Mouse (Mus musculus): ENCODE data around the gene Akr1c12. TPM values are rescaled to one million over a fixed set of nuclear protein-coding genes. Genes with fewer than 3 reads are reported as not detected.
"Not testable (repeated sequence)": the region's sequence is repeated elsewhere in the genome, so short reads cannot be mapped to it uniquely, and the experiment has no call there.

Gene Akr1c12
- total RNA-seq (2022) = not detected

DNA sequence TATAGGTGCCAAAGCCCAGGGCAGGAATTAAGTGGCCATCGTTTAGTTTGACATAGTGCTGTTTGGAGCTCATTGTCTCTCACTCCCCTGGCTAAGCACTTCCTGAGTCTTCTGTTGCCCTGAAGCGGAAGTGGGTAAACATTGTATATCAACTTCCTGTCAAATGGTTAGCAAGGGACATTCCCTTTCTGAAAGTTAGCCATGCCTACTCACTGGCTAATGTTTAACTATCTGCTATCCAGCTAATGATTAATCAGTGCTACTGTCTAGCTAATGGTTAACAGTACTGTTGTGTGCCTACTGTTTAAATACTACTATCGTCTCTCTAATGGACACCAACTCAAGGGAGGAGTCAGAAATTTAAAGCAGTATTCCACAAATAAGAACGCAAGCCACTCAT is at the start of gene Akr1c12:
Gene Akr1c12, minus strand, starts transcription at position 150 of the 400 bp plus-strand sequence.
- no peak for DNase-seq (ENCODE audit: low spot score in 2 of 2)

DNA sequence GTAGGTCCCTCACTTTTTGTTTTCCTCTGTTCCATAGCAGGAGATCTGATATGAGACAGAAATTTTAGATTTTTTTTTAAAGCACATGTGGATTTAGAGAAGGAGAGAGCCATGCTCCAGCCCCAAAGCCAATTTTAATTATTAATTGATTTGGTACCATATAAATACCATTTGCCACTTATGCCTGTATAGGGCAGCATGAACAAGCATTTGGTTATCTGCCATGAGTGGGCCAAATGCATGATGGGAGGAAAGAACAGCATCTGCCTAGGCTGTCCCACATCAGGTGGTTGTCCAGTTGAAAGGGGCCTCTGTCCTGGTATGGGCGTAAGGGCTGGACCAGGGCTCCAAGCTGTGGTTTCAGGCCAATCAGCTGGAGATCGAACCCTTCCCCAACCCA is 39.5 kb upstream of the Akr1c12 start:
- DNase-seq (ENCODE audit: low spot score in 2 of 2) = no peak

DNA sequence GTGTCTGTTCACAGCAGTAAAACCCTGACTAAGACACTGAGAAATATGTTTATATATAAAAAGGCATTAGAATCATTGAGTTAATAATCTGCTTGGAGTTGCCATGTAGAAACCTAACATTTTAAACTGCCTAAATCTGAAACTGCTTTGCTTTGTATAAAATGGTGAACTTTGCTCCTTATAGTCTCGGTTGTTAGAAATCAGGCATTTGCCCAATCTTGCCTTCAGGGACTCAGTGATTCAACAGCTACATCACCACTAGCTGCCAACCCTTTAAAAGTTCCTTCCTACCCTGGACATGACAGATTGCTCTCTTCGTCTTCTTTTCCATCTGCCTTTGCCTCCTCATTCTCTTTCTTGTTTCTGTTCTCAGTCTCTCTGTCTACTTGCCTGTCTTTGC is 34.7 kb upstream of the Akr1c12 start:
- no peak for DNase-seq (ENCODE audit: low spot score in 2 of 2)

DNA sequence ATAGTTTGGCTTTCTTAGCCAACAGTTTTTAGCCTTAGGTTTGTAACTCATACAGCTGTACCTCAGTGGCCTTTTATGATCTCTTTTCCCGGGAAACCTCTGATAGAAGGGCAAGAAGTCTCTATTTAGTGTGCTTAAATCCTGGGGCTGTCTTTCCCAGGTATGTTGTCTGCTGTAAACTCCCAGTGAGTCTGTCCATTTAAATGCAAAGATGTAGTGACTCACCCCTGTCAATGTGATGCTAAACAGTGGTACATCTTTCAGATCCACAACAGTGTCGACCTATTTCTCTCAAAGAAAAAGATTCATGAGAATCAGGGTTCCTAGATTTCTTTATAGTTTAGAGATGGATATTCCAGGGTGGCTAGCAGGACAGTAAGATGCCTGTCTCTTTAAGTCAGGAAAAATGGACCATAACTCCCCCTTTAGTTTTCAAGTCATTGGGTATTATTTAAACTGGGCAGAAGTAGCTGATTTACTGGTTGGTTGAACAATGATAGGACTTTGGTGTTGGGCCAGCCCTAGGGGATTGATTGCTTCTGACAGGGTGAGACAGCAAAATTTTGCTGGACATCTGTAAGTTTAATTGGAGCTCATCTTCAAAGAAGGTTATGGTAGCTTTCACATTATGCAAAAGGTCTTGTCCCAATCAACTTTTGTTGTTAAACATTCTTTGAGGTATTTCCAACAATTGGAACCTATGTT is 25.8 kb upstream of the Akr1c12 start:
- DNase-seq (ENCODE audit: low spot score in 2 of 2) = no peak

DNA sequence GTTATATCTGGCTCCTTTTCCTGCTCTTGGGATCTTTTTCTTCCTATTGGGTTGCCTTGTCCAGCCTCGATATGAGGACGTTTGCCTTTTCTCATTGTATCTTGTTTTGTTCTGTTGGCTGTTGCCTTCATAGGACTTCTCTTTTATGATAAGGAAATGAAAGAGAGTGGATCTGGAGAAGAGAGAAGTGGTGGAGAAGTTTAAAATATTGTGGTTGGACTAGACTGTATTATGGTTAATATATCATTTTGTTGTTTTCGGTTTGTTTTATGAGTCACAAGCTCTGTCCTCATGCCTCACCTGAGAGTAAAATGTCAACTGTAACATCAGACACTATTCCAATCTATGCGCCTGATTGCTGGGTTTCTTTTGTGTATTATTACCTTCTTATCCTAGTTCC is 17.8 kb upstream of the Akr1c12 start:
- DNase-seq (ENCODE audit: low spot score in 2 of 2) = no peak

DNA sequence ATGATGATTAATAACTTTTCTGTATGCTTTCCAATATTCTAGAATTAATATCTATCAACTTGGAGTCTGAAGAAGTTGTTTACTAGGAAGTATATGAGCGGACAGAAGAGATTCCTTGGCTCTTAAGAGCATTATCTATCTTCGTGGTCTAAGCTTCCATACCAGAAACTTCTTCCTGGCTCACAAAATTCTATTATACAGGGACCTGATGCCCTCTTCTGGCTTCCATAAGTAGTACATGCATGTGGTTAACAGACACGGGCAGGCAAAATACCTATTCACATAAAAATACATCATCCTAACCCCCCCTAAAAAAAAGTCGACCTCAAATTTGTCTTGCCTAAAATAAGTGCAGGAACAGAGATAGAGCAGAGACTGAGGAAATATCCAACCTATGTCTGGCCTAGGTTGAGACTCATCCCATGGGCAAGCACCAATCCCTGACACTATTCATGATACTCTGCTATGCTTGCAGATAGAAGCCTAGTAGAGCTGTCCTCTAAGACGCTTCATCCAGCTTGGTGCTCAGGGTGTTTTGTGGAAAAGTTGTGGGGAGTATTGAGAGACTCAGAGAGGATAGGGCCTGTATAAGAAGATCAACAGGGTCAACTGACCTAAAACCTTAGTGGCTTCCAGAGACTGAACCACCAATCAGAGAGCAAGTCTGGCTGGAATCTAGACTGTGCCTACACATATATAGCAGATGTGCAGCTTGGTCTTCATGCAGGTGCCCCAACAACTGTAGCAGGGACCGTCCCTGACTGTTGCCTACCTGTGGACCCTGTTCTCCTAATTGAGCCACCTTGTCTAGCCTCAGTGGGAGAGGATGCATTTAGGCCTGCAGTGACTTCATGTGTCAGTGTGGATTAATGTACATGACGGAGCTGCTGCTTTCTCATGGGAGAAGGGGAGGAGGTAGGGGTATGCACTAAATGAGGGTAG is 2.5 kb upstream of the Akr1c12 start:
- peak in 1 of 2 experiments; percentile 28 for DNase-seq (ENCODE audit: low spot score in 2 of 2)

DNA sequence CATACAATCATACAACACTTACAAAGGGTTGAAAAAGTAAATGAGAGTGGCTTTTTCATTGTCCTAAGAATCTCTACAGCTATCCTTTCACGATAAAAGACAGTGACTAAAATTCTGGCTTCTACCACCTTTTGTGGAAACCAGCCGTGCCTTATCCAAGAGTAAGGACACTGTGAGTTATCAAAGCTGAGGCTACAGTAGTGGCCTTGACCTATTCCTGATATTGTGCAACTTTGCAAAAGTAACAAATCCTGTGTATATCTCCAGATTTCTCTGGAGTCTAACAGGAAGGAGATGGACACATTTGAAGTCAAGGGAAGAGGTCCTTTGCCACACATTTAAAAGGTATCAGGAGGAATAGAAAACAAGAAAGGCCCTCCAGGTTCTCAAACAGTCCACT is 1.7 kb downstream of the Akr1c12 start:
- DNase-seq (ENCODE audit: low spot score in 2 of 2) = no peak

DNA sequence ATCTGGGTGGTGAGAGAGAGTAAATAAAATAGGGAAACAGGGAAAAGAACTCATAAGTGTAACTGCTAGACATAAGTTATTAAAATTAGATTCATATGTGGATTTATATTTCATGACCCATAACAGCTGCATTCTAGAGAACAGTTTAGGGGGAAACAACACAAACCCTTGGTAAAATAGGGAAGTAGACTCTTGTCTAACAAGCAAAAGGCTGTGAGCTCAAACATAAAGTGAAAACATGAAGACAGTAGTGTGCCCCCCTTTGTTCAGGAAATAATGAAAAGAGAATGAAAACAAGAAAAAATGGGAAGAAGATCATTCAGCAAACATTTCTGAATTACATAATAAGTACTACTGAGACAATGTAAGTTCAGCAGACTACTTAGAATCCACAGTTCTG is 8.4 kb downstream of the Akr1c12 start:
- no peak for DNase-seq (ENCODE audit: low spot score in 2 of 2)

DNA sequence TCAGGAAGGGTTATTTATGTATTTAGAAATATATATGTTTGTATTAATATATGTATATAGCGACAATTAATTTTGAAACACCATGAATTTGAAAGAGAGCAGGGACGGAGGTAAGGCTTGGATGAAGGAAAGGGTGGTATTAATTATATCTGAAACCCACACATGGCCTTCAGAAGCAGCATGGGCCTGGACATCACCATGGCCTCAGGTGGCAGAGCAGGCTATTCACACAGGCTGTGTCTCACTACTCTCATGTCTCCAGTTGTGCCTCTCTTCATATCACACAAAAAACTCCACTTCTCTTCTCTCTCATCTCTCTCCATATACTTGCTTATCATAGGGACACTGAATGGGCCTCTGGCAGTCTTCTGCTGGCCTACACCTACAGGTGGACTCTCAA is 13.8 kb downstream of the Akr1c12 start:
- not testable (repeated sequence) for DNase-seq (ENCODE audit: low spot score in 2 of 2)

DNA sequence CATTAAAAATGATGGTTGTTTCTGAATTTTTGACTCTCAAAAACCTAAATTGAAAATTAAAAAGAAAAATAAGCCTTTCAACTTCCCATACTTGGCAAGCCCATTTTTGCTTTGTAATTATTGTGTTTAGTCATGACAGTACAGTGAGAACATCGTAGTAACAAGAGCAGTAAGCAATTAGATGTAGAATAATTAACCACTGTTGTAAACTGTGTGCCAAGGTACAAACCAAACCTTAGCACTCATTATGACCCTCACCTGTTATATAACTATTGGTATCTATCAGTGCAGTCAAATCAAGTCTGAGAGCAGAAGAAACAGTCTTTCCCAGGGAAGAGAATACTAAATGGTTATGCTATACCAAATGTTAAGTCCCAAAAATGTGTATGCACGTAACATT is 14.2 kb downstream of the Akr1c12 start:
- no peak for DNase-seq (ENCODE audit: low spot score in 2 of 2)

DNA sequence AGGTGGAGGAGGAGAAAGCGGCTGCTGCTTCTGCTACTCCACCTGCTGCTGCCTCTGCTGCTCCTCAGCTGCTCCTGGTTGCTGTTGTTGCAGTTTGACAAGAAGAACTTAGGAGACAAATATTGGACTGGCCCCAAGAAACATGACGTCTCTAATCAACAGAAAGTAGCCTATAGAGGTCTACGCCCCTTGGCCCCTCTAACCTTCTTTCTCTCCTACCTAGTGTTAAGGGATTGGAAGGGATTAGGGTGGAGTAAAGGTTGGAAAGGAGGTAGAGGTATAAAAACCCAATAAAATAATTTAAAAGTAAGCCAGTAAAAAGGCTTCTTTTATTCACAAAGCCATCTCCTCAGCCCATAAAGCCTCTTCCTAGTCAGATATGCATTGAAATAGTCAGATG is 14.6 kb downstream of the Akr1c12 start:
- no peak for DNase-seq (ENCODE audit: low spot score in 2 of 2)

DNA sequence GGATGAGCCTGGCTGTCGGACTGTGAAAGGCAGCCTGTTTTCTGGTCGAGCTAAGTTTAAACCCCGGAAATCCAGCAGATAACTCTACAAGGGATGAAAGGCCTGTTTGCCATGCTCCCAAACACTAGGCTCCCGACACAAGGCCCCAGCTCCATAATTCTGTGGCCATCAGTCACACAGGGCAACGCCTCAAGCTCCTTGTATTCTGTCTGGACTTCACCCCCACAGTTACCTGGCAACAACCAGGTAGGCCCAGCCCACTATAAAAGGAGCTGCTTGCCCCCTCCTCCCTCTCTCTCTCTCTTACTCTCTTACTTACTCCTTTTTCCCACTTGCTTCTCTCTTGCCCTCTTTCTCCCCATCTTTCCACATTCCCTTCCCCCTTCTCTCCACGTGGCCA is 21.9 kb downstream of the Akr1c12 start:
- no peak for DNase-seq (ENCODE audit: low spot score in 2 of 2)

DNA sequence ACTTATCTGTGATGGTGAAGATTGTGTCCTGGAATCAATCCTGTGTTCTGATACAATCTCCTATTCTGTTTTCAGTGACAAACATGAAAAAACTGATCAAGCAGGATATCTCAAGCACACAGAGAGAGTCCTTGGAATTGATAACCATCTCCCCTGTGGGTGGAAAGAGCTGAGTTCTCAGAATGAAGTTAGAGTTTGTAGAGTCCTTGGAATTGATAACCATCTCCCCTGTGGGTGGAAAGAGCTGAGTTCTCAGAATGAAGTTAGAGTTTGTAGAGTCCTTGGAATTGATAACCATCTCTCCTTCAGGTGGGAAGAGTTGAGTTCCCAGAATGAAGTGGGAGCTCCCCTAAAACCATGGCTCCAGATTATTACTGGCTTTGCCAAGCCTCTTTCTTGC is 22.3 kb downstream of the Akr1c12 start:
- not testable (repeated sequence) for DNase-seq (ENCODE audit: low spot score in 2 of 2)

DNA sequence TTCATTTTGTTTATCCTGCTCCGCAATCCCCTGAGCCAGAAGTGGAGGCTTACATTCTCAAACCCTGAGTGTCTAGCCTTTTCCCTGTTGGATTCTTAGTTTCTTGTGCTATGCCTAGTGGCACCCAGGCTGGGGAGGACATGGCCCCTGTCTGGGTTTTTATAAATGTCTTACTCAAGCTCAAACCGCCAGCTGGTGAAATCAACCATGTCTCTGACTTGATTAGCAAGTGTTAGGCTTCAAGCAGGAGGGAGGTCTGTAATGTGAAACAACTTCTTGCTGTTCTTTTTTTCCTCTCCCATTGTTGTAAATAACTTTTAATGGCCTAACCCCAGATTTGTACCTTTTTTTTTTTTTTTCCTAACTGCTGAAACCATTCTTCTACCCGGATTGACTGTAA is 29.9 kb downstream of the Akr1c12 start:
- DNase-seq (ENCODE audit: low spot score in 2 of 2) = no peak

DNA sequence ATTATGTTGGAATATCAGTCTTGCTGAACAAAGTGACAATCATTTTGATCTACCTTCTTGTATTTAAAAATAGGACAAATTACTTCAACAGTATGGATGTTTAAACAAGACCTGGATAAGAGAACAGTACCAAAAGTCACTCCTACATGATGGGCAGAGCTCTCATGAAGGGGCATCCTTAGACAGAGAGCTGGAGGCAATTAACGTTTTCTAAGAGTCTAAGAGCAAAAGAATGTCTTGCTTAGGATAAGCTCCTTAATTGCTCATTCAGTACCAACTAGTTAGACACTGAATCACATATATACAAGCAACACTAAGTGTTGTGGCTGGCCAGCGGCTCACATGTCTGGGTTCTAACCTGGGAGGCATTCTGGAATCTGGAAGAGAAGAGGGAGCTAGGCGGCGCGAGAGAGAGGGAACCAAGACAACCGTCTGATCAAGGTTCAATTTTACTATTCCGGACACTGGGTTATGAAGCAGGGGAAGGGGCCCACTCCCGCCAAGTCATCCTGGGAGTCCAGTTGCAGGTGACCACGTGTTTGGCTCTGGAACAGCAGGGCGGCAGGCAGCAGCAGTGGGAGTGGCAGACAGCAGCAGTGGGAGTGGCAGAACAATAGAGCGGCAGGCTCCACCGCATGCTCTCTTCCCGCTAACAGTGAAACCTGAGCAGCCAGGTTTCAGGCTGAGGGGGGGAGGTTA is 34.2 kb downstream of the Akr1c12 start:
- no peak for DNase-seq (ENCODE audit: low spot score in 2 of 2)

DNA sequence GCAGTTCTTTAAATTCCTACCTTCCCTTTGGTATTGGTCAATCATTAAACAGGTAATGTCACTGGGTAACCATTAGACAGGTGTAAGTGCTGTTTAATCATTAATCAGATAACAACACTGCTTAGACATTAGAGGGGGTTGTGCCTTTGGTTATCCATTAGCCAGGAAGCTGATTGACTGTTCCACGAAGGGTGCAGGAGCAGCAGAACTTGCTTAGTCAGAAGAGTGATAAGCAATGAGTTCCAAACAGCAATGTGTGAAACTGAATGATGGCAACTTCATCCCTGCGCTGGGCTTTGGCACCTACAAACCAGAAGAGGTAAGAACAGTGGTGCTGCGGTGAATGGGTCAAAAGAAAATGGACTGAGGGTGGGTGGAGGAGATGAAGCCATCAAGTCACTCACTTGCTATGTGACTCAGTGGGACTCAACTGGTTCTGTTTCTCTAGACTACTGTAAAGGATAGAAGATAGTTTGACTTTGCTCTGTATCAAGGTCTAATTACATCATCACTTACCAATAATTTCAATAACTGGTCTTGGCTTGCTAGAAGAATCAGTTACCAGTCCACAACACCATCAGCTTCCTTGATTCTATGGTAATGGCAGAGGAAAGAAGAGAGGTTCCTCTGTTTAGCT is 45.6 kb downstream of the Akr1c12 start:
- no peak for DNase-seq (ENCODE audit: low spot score in 2 of 2)

DNA sequence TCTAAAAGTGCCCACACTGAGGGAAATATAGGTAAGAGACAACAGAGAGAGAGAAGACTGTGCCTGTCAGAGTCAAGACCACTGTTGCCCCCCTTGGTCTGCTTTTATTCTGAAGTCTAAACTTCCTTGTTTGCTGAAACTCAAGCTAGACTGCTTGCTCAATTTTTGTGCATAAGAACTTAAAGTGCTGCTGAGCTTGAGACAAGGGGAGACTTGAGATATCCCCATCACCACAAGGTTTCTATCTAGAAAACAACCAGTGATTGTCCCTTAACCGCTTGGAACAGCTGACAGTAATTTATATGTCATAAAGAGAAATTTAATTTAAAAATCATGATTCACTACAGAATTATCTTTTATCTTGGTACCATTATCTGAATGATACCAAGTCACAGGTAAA is 46.1 kb downstream of the Akr1c12 start:
- no peak for DNase-seq (ENCODE audit: low spot score in 2 of 2)

DNA sequence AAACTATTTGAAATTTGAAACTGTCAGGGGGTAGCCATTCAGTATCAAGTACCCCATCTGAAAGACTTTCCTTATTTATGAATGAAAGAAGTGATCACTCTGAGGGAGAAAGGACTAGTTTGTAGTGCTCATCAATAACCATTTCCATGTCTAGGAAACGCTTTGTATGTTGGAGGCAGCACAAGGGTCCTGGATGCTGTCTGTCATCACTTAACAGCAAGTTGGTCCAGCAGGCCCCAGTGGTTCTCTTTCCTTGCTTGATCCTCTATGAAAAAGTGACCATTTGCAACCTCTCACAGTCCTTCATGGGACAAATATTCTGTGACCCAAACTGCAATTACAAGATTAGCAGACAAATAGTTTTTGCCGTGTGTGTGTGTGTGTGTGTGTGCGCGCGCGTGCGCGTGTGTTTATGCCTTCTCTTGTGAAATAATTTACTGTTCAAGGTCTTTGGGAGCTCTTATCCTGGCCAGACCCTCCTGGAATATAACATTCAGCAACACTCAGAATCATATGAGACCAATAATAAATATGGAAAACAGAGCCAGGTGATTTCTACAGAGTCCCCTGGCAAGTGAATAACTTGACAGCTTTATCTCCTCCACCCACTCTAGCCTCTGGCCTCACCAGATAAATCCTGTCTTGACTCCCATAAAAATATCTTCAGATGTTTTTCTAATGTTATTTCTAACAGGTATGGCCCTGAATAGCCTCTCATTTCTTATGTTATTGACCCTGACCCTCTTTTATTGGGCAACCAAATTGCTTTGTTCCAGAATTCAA is 48.2 kb downstream of the Akr1c12 start:
- DNase-seq (ENCODE audit: low spot score in 2 of 2) = no peak

DNA sequence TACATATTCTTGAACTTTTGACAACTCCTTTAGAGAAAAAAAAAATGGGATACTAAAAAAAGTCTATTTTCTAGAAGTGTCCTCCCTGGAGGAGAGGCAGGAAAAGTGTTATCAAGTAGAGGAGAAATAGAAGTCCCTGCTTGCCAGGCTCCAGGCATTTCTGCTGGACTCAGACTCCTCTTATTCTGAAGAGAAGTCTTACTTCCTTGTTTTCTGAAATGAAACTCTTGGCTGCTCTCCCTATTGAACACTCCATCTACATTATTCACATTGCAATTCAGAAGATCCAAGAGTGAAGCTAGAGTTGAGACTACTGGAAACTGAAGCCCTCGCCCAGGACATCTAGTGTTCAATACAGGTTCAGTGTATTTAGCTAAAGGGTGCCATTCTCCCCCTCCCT is 50.8 kb downstream of the Akr1c12 start, which contains the start of gene Akr1c19:
Gene Akr1c19, plus strand, starts transcription at position 260 of the 400 bp plus-strand sequence.
- DNase-seq (ENCODE audit: low spot score in 2 of 2) = no peak
